Mouse (Mus musculus): ENCODE results near the gene Bhlha15. TPM values are rescaled to one million over a fixed set of nuclear protein-coding genes. Genes with fewer than 3 reads are reported as not detected.

Bhlha15 gene
- not detected in 2 replicates for polyA plus RNA-seq (2012)

DNA sequence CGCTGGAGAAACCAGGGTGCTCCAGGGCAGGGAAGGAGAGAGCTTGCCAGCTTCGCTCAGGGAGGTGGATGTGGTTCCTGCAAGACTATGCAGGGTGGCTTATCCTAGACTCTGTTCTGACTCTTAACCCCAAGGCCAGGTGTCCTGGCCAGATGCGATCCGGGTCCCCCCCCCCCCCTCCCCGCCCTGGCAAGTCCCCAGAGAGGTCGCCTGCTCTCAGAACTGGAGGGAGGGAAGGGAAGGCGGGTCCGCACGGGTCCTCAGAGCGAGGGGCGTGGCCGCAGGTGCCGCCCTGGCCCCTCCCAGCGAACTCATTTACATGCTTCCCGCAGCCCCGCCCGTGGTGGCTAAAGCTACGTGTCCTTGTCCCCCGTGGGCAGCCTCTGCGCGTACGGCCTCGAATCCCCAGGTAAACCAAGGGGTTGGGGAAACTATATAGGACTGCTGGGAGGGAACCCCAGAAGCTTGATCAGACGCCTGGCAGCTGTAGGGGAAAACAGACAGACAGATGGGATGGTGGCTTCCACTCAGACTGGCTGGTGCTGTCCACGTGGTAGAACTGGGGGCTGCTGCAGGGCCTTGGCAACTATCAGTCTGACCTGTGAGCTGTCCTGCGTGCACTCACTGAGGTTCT lies at the start of gene Bhlha15:
TSS of gene Bhlha15 (plus strand) at position 337 of the 634 bp plus-strand sequence.
- H3K27me3 ChIP-seq (ENCODE audit: control insufficient read depth): no peaks in the 10 kb centered on the region
- no peak for TF ChIP-seq GATA1 (IDR thresholded peaks at IDR 0.05; ENCODE audit: low read length)
- TF ChIP-seq TAL1 (IDR thresholded peaks at IDR 0.05; ENCODE audit: low read length): no peak
- no peaks in the 10 kb centered on the region for H3K9me3 ChIP-seq (ENCODE audit: control insufficient read depth, low read length)
- H3K36me3 ChIP-seq (ENCODE audit: control insufficient read depth): peaks cover 24% of the 10 kb centered on the region
- H3K4me3 ChIP-seq (replicated peaks): peak within 1 kb of the TSS; percentile 36
- peaks cover 18% of the 10 kb centered on the region for H3K4me1 ChIP-seq (ENCODE audit: control insufficient read depth)

DNA sequence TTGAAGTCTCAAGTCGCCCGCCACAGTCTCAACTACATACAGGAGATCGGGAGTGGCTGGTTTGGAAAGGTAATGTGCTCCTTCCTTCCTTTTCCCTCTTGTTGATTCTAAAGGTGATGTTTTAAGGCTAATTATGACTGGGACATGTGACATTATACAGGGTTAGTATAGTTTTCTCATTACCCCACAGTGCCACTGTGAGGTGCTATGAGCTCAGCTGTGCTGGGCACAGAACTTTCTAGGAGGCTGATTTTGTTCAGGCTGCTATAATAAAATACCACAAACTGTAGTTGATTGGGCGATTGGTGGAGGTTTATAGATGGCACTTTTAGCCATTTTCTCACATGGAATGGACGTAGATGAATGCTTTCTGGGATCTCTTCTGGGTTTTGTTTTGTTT lies 46.6 kb upstream of the Bhlha15 start:
- Histone ChIP-seq H3K4me3 (replicated peaks) (no peak overlapping the region), H3K4me1 (ENCODE audit: control insufficient read depth) (no peaks in the 10 kb centered on the region), H3K9me3 (ENCODE audit: control insufficient read depth, low read length) (no peaks in the 10 kb centered on the region), H3K27me3 (ENCODE audit: control insufficient read depth) (no peaks in the 10 kb centered on the region), H3K36me3 (ENCODE audit: control insufficient read depth) (peaks cover 54% of the 10 kb centered on the region)
- TF ChIP-seq GATA1 (IDR thresholded peaks at IDR 0.05; ENCODE audit: low read length): no peak
- TF ChIP-seq TAL1 (IDR thresholded peaks at IDR 0.05; ENCODE audit: low read length): no peak

DNA sequence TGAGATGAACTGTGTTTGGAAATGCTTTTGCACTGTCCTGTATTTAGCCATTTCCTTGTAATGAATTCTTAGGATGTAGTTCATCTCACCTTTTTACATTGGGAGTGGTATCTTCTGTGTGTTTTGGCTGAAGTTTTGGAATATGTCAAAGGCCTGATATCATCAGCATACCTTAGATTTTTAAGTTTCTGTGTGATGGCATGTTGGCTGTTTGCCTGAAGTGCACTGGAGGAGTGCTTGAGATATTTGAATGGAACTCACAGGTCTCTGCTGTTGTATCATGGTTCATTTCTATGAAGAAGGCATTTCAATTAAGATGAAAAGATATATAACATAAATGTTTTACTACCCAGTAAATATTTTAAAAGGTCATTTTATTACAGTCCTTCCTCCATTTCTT lies 43.2 kb upstream of the Bhlha15 start:
- H3K4me1 ChIP-seq (ENCODE audit: control insufficient read depth): no peaks in the 10 kb centered on the region
- H3K4me3 ChIP-seq (replicated peaks): no peak overlapping the region
- H3K27me3 ChIP-seq (ENCODE audit: control insufficient read depth): no peaks in the 10 kb centered on the region
- no peaks in the 10 kb centered on the region for H3K9me3 ChIP-seq (ENCODE audit: control insufficient read depth, low read length)
- peaks cover 75% of the 10 kb centered on the region for H3K36me3 ChIP-seq (ENCODE audit: control insufficient read depth)
- TF ChIP-seq GATA1 (IDR thresholded peaks at IDR 0.05; ENCODE audit: low read length) (no peak), TAL1 (IDR thresholded peaks at IDR 0.05; ENCODE audit: low read length) (no peak)

DNA sequence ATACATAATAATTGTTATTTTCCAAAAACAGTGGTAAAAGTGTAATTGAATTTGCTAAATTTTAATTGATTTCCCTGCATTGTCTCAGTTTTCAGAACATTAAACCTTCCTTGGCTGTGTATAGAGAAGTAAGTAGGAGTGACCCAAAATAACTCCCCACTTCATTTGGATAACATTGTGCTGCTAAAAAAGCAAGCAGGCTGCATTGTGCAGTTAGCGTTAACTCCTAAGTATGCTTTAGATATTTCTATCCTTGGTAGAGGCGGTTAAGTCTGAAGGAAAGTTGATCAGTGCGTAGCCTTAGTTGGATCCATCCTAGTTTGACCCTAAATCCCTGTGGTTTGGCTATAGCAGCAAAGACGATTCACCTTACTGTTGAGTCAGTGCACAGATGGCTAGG lies 40.6 kb upstream of the Bhlha15 start:
- no peak for TF ChIP-seq GATA1 (IDR thresholded peaks at IDR 0.05; ENCODE audit: low read length)
- no peak for TF ChIP-seq TAL1 (IDR thresholded peaks at IDR 0.05; ENCODE audit: low read length)
- H3K36me3 ChIP-seq (ENCODE audit: control insufficient read depth): peaks cover 82% of the 10 kb centered on the region
- H3K4me3 ChIP-seq (replicated peaks): no peak overlapping the region
- no peaks in the 10 kb centered on the region for H3K9me3 ChIP-seq (ENCODE audit: control insufficient read depth, low read length)
- H3K27me3 ChIP-seq (ENCODE audit: control insufficient read depth): no peaks in the 10 kb centered on the region
- H3K4me1 ChIP-seq (ENCODE audit: control insufficient read depth): no peaks in the 10 kb centered on the region

DNA sequence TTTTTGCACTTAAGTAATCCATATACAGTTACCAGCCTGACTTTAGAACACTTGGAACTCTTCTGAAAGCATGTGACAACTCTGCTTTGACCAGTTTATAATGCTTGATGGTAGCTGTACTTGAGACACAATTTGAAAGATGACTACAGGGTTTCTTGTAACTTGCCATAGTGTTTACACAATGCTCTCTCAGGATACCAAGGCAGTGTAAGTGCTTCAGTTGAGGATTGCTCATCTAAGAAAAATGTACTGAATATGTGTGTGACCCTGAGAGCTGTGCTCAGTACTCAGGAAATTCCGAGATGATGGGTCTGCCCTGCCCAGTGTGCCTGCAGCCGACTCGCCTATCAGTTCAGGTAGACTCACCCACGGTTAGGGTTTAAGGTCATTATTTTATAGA lies 38.8 kb upstream of the Bhlha15 start:
- Histone ChIP-seq H3K27me3 (ENCODE audit: control insufficient read depth) (no peaks in the 10 kb centered on the region), H3K4me1 (ENCODE audit: control insufficient read depth) (no peaks in the 10 kb centered on the region), H3K9me3 (ENCODE audit: control insufficient read depth, low read length) (no peaks in the 10 kb centered on the region), H3K36me3 (ENCODE audit: control insufficient read depth) (peaks cover 78% of the 10 kb centered on the region), H3K4me3 (replicated peaks) (no peak overlapping the region)
- no peak for TF ChIP-seq GATA1 (IDR thresholded peaks at IDR 0.05; ENCODE audit: low read length)
- no peak for TF ChIP-seq TAL1 (IDR thresholded peaks at IDR 0.05; ENCODE audit: low read length)

DNA sequence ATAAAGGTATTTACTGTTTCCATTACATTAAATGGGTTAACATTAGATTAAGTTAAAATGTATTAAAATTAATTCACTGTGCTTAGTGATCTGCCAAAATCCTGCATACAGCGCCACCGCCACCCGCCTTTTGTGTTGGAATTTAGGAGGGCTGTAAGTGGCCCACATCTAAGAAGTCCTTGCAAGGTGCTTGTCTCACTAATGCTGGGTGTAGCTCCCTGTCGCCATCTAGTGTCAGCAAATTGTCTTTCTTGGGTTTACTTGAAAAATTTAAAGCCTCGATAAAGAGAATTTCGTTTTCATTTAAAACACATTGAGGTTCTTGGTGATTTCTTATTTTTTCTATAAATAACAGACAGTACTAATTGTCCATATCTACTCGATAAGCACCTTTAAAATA lies 35.6 kb upstream of the Bhlha15 start:
- Histone ChIP-seq H3K36me3 (ENCODE audit: control insufficient read depth) (peaks cover 80% of the 10 kb centered on the region), H3K27me3 (ENCODE audit: control insufficient read depth) (no peaks in the 10 kb centered on the region), H3K9me3 (ENCODE audit: control insufficient read depth, low read length) (no peaks in the 10 kb centered on the region), H3K4me3 (replicated peaks) (no peak overlapping the region), H3K4me1 (ENCODE audit: control insufficient read depth) (0 out of 2 replicates have a peak, but pooled peaks cover 3% of the 10 kb centered on the region)
- TF ChIP-seq GATA1 (IDR thresholded peaks at IDR 0.05; ENCODE audit: low read length) (no peak), TAL1 (IDR thresholded peaks at IDR 0.05; ENCODE audit: low read length) (no peak)

DNA sequence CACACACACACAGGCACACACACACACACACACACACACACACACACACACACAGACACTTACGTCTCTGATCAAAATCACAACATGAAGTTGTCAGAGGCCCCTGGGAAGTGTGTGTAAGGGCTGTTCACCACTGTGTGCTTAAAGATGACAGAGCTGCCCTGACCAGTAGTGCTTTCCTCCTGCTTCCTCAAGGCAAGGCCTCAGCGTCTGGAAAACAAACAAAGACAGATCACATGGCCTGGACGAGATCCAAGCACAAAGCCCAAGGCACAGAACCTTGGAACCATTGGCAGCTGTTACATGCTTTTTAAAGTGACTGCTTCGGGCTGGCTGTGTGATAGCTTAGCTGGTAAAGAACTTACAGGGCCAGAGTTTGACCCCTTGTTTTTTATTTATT lies 31.5 kb upstream of the Bhlha15 start:
- H3K4me1 ChIP-seq (ENCODE audit: control insufficient read depth): peaks cover 12% of the 10 kb centered on the region
- no peaks in the 10 kb centered on the region for H3K27me3 ChIP-seq (ENCODE audit: control insufficient read depth)
- no peak overlapping the region for H3K4me3 ChIP-seq (replicated peaks)
- peaks cover 79% of the 10 kb centered on the region for H3K36me3 ChIP-seq (ENCODE audit: control insufficient read depth)
- no peaks in the 10 kb centered on the region for H3K9me3 ChIP-seq (ENCODE audit: control insufficient read depth, low read length)
- no peak for TF ChIP-seq GATA1 (IDR thresholded peaks at IDR 0.05; ENCODE audit: low read length)

DNA sequence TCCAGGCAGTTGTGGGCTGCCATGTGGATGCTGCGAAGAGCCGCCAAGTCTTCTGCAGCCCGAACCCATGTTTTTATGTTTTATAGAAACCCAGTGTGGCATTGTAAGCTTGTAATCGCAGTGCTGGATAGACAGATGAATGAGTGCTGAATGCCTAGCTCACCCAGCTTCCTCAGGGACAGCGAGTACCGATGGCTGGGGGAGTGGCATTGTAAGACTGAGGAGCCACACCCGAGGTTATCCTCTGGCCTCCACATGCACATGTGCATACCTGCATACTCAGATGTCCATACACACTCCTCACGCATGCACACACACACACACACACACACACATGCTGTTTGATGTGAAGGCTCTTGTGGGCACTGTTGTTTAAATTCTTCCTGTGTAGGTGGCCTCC lies 30.9 kb upstream of the Bhlha15 start:
- H3K4me3 ChIP-seq (replicated peaks): no peak overlapping the region
- H3K27me3 ChIP-seq (ENCODE audit: control insufficient read depth): no peaks in the 10 kb centered on the region
- TF ChIP-seq GATA1 (IDR thresholded peaks at IDR 0.05; ENCODE audit: low read length): no peak
- no peak for TF ChIP-seq TAL1 (IDR thresholded peaks at IDR 0.05; ENCODE audit: low read length)
- H3K36me3 ChIP-seq (ENCODE audit: control insufficient read depth): peaks cover 79% of the 10 kb centered on the region
- H3K9me3 ChIP-seq (ENCODE audit: control insufficient read depth, low read length): no peaks in the 10 kb centered on the region
- peaks cover 12% of the 10 kb centered on the region for H3K4me1 ChIP-seq (ENCODE audit: control insufficient read depth)

DNA sequence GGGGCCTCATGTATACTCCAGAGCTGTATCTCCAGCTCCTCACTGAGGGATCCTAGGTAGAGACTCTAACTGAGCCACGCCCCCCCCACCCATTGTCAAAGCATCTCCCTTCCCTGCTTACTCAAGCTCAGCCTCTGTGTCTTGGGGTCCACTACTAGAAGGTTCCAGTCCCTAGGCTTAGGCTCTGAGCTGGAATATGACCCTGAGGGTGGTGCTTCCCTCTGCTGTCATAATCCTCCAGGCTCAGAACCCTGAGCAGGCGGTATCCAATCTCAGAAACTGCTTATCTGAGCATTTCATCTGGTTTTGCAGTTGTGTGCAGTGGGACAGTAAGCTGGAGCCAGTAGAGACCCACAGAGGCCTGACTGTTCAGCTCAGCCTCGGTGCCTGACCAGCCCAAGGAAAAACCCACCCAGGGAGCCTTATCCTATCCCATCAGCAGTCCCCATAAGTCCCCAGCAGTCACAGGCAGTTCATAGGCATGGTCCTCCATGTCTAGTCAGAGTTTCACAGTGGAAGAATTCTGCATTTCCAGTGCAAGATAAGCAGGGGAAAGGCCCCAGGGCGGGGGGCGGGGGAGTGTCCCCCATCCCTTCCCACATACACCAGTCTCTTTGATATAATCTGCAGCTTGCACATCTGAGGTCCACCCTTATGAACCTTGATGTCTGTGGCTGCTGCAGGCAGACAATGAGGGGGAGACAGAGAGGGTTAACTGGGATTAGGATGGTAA lies 27.8 kb upstream of the Bhlha15 start:
- Histone ChIP-seq H3K36me3 (ENCODE audit: control insufficient read depth) (peaks cover 85% of the 10 kb centered on the region), H3K9me3 (ENCODE audit: control insufficient read depth, low read length) (no peaks in the 10 kb centered on the region), H3K27me3 (ENCODE audit: control insufficient read depth) (no peaks in the 10 kb centered on the region), H3K4me3 (replicated peaks) (no peak overlapping the region), H3K4me1 (ENCODE audit: control insufficient read depth) (peaks cover 12% of the 10 kb centered on the region)
- no peak for TF ChIP-seq GATA1 (IDR thresholded peaks at IDR 0.05; ENCODE audit: low read length)
- no peak for TF ChIP-seq TAL1 (IDR thresholded peaks at IDR 0.05; ENCODE audit: low read length)
